Mouse (Mus musculus): ENCODE measurements around the gene Pnp. TPM values are rescaled to one million over a fixed set of nuclear protein-coding genes. Genes with fewer than 3 reads are reported as not detected.
"Not testable (repeated sequence)": the region's sequence is repeated elsewhere in the genome, so short reads cannot be mapped to it uniquely, and the experiment has no call there.

Gene Pnp
- total RNA-seq, 2 experiments from 2014 or later, result 13.7 to 15.2 TPM

DNA sequence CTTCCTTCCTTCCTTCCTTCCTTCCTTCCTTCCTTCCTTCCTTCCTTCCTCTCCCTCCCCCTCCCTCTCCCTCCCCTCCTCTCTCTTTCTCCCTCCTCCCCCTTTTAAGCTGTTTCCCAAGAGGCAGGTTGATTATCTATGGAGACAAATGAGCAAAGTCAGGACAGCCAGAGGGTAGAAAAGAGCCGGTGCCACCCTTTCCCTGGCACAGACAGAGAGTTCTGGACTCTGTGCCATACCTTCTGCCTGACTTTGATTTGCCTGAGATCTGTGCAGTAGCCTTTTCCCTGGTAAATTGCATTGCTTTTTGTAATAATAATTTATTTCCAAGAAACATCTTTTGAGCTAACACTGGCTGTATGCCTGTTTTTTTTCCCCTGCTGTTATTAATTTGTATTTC lies 38.2 kb downstream of the Pnp start:
- intact Hi-C loops (cut with DNase I), result no loop called here
- DNase-seq (ENCODE audit: low spot score in 2 of 2), result no peak

DNA sequence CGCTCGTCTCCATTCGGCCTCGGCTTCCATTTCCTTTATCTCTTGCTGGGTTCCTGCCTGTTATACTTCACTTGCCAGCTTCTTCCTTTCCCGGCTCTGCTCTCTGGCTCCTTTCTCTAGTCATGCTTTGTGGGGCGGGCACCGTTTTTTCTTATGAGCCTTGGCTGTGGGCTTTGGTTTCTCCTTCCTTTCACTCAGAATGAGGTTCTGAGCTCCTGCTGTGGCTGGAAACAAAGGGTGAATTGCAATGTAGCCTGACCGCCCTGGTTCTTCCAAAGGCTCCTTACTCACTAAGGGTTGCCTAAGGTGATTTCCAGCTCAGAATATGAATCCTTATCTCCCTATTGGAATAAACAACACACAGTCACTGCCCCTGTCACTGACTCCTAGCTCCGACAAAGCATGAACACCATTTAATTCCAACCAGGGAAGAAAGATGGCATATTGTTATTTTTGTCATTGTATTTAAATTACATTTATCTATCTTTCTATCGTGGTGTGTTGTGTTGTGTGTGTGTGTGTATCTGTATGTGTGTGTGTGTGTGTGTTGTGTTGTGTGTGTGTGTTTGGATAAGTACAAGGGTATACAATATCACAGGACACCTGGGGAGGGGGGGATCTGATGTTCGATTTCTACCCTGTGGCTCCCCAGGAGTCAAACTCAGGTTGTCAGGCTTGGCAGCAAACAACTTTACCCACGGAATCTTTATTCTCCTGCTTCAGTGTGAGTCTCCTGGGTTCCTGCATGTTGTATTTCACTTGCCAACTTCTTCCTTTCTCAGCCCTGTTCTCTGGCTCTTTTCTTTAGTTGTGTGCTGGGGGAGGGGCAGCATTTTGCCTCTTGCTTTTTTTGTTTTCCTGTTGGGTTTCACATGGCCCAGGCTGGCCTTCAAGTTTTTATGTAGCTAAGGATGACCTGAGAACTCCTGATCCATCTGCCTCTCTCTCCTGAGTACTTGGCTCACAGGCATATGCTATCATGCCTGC lies 39.0 kb downstream of the Pnp start:
- intact Hi-C loops (cut with DNase I), result no loop called here
- DNase-seq (ENCODE audit: low spot score in 2 of 2), result peak; percentile 35 to 61

GRCm38 (mm10) chr14:50970822-50971221 lies 39.9 kb downstream of the Pnp start:
- DNase-seq (ENCODE audit: low spot score in 2 of 2), result no peak
- intact Hi-C loops (cut with DNase I), result no loop called here

- DNase-seq (ENCODE audit: low spot score in 2 of 2); intact Hi-C loops (cut with DNase I): not testable (repeated sequence)
These were observed 42.2 kb downstream of the Pnp start for GRCm38 (mm10) chr14:50973054-50973453.

- no peak for DNase-seq (ENCODE audit: low spot score in 2 of 2)
- intact Hi-C loops (cut with DNase I), result loop anchor here (2.0 kb wide), 1 partner anchor 89 kb away; no protein-coding TSS in a partner anchor
These were observed 42.8 kb downstream of the Pnp start for GRCm38 (mm10) chr14:50973700-50974099.

- intact Hi-C loops (cut with DNase I), result loop anchor here (2.0 kb wide), 1 partner anchor 88 kb away; no protein-coding TSS in a partner anchor
- no peak for DNase-seq (ENCODE audit: low spot score in 2 of 2)
These were observed 44.1 kb downstream of the Pnp start for GRCm38 (mm10) chr14:50975001-50975400.

GRCm38 (mm10) chr14:50976674-50977073 lies 45.8 kb downstream of the Pnp start:
- DNase-seq (ENCODE audit: low spot score in 2 of 2), result peak in 1 of 2 experiments; percentile 21
- intact Hi-C loops (cut with DNase I), result no loop called here

DNA sequence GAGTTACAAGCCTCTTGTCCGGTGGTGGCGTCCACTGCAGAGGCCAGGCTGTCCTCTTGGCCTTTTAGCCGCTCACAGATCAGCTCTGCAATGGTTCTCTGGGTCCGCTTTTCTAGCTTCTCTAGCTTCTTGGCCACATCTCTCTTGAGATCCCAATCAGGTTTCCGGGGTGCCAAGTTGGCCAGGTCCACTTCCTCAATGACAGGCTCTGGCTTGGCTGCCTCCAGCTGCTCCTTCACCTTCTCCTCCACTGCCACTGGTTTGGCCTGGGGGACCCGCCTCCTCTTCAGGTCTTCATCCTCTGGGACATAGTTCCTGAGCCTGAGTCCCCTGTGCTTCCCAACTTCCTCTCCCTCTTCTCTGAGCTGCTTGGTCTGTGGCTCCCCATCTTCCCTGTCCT lies 47.6 kb downstream of the Pnp start:
- intact Hi-C loops (cut with DNase I); DNase-seq (ENCODE audit: low spot score in 2 of 2): not testable (repeated sequence)

GRCm38 (mm10) chr14:50979631-50980030 lies 48.7 kb downstream of the Pnp start:
- intact Hi-C loops (cut with DNase I), result no loop called here

GRCm38 (mm10) chr14:50981207-50981606 lies 50.3 kb downstream of the Pnp start:
- intact Hi-C loops (cut with DNase I), result no loop called here

More at GRCm38 (mm10) chr14:50979631-50980030, 48.7 kb downstream of the Pnp start:
- no peak for DNase-seq (ENCODE audit: low spot score in 2 of 2)

GRCm38 (mm10) chr14:50981837-50982236 lies 51.0 kb downstream of the Pnp start:
- DNase-seq (ENCODE audit: low spot score in 2 of 2), result no peak
- intact Hi-C loops (cut with DNase I), result no loop called here

More at GRCm38 (mm10) chr14:50981207-50981606, 50.3 kb downstream of the Pnp start:
- DNase-seq (ENCODE audit: low spot score in 2 of 2), result no peak

DNA sequence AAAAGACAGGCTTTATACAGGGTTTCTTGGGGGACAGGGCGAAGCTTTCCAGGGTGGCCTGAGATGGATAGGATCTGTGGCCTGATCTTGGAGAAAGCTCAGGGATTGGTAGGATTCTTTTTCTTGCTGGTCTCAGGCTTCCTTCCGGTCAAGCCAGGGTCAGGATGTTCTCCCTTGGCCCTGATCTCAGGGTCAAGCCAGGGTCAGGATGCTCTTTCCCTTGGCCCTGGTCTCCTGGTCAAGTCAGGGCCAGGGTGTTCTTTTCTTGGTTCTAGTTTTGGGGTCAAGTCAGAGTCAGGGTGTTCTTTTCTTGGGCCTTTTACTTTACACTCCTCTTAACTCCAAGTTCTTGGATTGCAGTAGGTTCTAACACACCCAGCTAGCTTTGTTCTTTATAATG lies 56.8 kb downstream of the Pnp start:
- intact Hi-C loops (cut with DNase I), result no loop called here
- DNase-seq (ENCODE audit: low spot score in 2 of 2), result no peak

DNA sequence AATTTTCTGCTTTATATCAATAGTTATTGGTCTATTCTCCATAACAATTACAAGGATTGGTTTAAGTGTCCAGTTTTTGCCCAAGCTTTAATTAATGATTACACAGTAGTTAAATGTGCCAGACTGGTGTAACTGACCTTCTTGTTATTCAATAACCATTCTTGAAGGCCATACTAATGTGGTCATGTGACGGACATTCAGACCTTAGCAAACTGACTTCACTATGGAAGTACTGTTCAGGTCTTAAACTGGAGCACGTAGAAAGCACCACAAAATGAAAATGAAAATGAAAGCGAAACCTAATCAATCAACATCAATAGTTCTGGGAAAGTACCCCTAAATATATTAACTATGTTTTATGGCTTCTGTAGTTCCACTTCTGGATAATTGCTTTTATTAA lies 60.2 kb downstream of the Pnp start:
- intact Hi-C loops (cut with DNase I), result no loop called here

DNA sequence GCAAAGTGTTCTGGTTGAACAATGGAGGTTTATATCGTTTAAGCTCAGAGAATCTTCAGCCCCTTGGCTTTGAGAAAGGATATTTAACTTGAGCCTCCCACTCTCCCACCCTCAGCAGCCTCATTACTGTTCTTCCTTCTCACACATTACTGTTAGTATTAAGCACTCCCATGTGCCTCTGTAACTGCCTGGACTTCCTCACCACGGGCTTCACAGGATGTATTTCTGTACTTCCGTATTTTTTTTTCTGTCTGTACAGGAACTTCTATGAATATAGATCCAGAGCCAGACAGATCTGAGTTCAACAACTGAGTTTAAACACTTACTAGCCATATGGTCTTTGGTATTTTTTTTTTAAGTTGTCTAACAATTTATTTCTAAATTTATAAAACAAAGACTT lies 66.2 kb downstream of the Pnp start:
- DNase-seq (ENCODE audit: low spot score in 2 of 2), result no peak
- intact Hi-C loops (cut with DNase I), result no loop called here

More for the DNA sequence above, 60.2 kb downstream of the Pnp start:
- DNase-seq (ENCODE audit: low spot score in 2 of 2), result no peak

DNA sequence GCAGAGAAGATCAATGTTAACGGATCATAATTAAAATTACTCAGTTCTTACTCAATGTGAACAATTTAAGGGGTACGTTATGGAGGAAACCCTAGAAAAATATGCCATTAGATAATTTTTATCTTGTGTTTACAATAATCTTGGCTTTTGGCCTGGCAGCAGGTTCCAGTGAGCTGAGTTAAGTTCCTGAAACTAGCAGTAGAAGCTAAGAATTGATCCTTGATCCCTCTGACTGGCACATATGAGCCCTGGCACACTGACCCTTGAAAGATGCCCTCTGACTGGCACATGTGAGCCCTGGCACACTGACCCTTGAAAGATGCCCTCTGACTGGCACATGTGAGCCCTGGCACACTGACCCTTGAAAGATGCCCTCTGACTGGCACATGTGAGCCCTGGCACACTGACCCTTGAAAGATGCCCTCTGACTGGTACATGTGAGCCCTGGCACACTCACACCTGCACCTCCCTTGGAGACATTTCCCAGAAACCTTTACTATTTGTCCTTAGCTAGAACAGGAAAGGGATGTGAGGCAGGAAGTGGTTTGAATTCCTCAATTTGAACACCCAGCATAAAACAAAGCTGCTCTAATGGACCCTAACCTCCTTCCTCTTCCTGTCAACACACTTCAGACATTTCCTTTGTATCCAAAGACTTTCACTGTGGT lies 67.3 kb downstream of the Pnp start:
- intact Hi-C loops (cut with DNase I), result no loop called here
- DNase-seq (ENCODE audit: low spot score in 2 of 2), result no peak

DNA sequence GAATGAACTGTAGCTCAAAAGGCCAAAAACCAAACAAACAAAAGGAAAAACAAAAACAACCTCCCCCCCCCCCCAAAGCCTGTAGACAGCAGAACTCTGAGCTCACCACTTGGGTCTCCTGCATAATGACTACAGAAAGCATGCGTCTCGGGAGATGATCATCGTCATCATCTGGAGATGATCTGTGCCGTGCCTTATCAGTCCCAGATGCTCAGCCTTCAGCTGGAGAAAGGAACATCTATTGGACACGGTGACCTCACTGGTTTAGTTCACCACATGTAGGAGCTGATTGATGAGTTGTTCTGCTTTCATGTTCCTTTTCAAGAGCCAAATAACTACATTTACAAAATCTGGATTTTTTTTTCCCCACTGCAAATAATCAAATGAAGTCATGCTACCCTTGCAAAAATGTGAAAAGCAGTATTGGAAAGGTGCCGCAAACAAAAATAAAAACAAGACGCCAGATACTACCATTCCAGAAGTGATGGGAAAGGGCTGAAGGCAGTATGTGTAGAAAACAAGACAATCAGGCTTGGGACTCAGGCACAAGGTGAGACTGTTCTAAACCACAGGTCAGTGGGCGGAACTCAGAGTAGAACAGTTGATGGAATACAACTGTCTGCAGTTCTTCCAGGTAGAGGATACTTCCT lies 76.4 kb downstream of the Pnp start, which contains the start of gene Rnase10:
Rnase10 (plus strand) TSS at position 600 of the 650 bp plus-strand sequence.
- DNase-seq (ENCODE audit: low spot score in 2 of 2), result no peak
- intact Hi-C loops (cut with DNase I), result no loop called here

DNA sequence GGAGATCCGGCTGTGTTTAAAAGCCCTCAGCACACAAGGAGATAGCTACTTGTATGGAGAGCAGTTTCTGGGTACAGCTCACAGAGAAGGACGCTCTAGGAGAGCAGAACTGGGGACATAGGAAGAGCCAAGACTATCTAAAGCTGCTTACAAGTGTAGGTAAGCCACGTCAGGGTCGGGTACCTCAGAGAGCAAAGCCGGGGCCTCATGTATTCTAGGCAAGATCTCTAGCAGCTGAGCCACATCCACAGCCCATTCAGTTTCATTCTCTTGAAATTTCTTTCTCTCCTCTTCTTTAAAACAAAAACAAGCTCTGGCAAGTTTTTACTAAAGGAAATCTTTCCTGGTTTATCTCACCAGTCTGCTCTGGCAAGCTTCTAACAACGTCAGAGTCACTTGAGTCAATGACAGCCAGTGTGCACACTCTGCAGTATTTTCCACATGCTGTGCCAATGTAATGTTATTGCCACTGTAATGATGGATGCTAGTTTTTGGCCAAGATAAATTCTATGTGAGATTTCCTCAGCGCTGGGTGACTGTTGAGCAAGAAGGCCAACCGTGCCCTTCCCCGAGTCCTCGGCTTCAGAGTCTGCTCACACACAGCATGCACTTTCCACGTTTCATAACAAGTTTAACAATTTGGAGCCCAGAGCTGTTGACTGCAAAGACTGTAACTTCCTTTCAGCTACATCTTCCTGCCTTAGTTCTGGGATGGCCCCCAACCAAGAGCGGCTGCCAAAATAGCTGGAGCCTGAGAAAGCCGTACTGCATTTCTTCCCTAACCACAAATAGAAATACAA lies 77.2 kb downstream of the Pnp start:
- DNase-seq (ENCODE audit: low spot score in 2 of 2), result peak; percentile 59 to 67
- intact Hi-C loops (cut with DNase I), result no loop called here

DNA sequence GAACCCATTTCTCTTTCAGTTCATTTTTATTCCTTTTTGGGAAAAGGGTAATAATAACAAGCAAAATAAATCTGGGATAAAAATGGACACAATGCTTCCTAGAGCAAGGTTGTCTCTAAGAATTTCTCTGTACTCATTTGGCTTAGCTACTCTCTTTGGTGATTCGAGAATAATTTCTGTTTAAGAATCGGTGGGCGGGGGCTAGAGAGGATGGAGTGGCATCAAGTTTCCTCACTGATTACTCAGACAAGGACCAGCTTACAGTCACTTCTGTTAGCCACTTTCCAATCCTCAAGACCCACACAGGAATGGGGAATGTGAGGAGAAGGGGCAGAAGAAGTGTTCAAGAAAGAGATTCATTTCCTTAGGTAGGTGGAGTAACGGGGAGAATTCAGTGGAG lies 77.9 kb downstream of the Pnp start:
- intact Hi-C loops (cut with DNase I), result no loop called here
- DNase-seq (ENCODE audit: low spot score in 2 of 2), result no peak

GRCm38 (mm10) chr14:51009572-51009971 lies 78.7 kb downstream of the Pnp start:
- DNase-seq (ENCODE audit: low spot score in 2 of 2), result no peak
- intact Hi-C loops (cut with DNase I), result no loop called here
